Mouse (Mus musculus): ENCODE data around the gene Notch1. TPM values are rescaled to one million over a fixed set of nuclear protein-coding genes. Genes with fewer than 3 reads are reported as not detected.

The Notch1 gene
- polyA plus RNA-seq, 1 experiment from 2014 or later, result 13.3 TPM

GRCm38 (mm10) chr2:26539516-26539915 lies 23.1 kb upstream of the Notch1 start:
- Histone ChIP-seq H3K4me3 (ENCODE audit: low read length) (no peak overlapping the region), H3K36me3 (ENCODE audit: control insufficient read depth, insufficient read depth, low read length) (no peaks in the 10 kb centered on the region), H3K27ac (ENCODE audit: low read depth, low read length) (no peak overlapping the region), H3K9me3 (ENCODE audit: control insufficient read depth, low read length) (no peaks in the 10 kb centered on the region), H3K4me2 (ENCODE audit: low read length) (no peak overlapping the region), H3K9ac (ENCODE audit: low read depth, low read length) (no peak overlapping the region), H3K27me3 (replicated peaks; ENCODE audit: control insufficient read depth, insufficient read depth, low read length) (no peaks in the 10 kb centered on the region), H3K4me1 (ENCODE audit: control insufficient read depth, insufficient read depth, low read depth, low read length) (peaks cover 26% of the 10 kb centered on the region)
- ATAC-seq, result no peak
- WGBS, result 77% methylated on average over 2 of the region's 2 CpGs

DNA sequence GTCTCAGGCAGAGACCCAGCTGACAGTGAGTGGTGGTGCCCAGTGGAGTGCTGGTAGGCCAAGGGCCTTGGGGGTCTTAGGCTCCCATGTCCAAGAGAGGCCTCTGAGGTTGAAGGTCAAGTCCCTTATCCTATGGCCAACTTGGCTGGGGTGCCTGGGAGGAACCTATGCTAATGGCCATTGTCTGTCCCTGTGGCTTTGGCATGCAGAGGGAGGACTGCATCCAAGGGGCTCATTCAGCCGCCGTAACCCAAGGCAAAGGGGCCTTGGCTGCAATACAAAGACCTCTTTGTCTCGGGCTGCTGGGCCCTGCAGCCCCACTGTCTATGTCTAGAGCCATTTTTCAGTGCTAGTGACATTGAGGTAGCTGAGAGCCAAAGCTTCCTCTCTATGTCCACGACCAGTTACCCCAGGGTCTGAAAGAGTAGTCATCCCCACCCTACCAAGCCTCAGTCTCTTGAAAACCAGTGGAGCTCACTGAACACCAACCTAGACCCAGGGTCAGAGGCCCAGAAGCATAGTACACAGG lies 19.1 kb upstream of the Notch1 start:
- H3K9me3 ChIP-seq (ENCODE audit: control insufficient read depth, low read length), result no peaks in the 10 kb centered on the region
- H3K4me3 ChIP-seq (ENCODE audit: low read length), result no peak overlapping the region
- WGBS, result 26% methylated on average over 4 of the region's 4 CpGs
- H3K4me2 ChIP-seq (ENCODE audit: low read length), result no peak overlapping the region
- H3K9ac ChIP-seq (ENCODE audit: low read depth, low read length), result no peak overlapping the region
- H3K27ac ChIP-seq (ENCODE audit: low read depth, low read length), result peak overlapping the region; percentile 73
- peak; percentile 75 for ATAC-seq
- H3K27me3 ChIP-seq (replicated peaks; ENCODE audit: control insufficient read depth, insufficient read depth, low read length), result no peaks in the 10 kb centered on the region
- H3K4me1 ChIP-seq (ENCODE audit: control insufficient read depth, insufficient read depth, low read depth, low read length), result peaks cover 29% of the 10 kb centered on the region
- no peaks in the 10 kb centered on the region for H3K36me3 ChIP-seq (ENCODE audit: control insufficient read depth, insufficient read depth, low read length)

- Histone ChIP-seq H3K4me3 (ENCODE audit: low read length) (no peak overlapping the region), H3K9ac (ENCODE audit: low read depth, low read length) (no peak overlapping the region), H3K27ac (ENCODE audit: low read depth, low read length) (peak overlapping the region; percentile 73), H3K4me1 (ENCODE audit: control insufficient read depth, insufficient read depth, low read depth, low read length) (peaks cover 24% of the 10 kb centered on the region), H3K9me3 (ENCODE audit: control insufficient read depth, low read length) (no peaks in the 10 kb centered on the region), H3K4me2 (ENCODE audit: low read length) (no peak overlapping the region), H3K27me3 (replicated peaks; ENCODE audit: control insufficient read depth, insufficient read depth, low read length) (no peaks in the 10 kb centered on the region), H3K36me3 (ENCODE audit: control insufficient read depth, insufficient read depth, low read length) (no peaks in the 10 kb centered on the region)
- WGBS, result 26% methylated on average over 2 of the region's 2 CpGs
- ATAC-seq, result peak; percentile 52
Measured at GRCm38 (mm10) chr2:26534616-26535015, 18.2 kb upstream of the Notch1 start.

- 49% methylated on average over 3 of the region's 3 CpGs for WGBS
- no peaks in the 10 kb centered on the region for H3K36me3 ChIP-seq (ENCODE audit: control insufficient read depth, insufficient read depth, low read length)
Measured at GRCm38 (mm10) chr2:26534161-26534560, 17.7 kb upstream of the Notch1 start.

DNA sequence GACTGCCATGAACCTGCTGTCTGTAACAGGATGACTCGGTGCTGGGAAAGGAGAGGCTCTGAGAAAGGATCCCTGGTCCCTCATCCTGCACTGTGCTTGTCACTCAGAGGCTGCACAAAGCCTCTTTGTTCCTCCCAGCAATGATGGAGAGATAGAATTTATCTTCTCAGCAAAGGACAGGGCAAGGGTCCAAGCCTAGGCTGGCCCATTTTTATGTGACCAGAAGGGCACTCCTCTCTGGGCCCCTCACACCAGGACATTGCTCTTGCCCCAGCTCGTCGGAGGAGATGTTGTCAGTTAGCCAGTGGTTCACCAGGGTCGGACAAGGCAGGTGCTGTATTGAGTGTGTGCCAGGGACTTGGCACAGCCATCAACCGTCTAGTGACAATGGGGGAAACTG lies 16.8 kb upstream of the Notch1 start:
- Histone ChIP-seq H3K36me3 (ENCODE audit: control insufficient read depth, insufficient read depth, low read length) (no peaks in the 10 kb centered on the region), H3K4me1 (ENCODE audit: control insufficient read depth, insufficient read depth, low read depth, low read length) (peaks cover 24% of the 10 kb centered on the region), H3K9me3 (ENCODE audit: control insufficient read depth, low read length) (no peaks in the 10 kb centered on the region), H3K27ac (ENCODE audit: low read depth, low read length) (peak overlapping the region; percentile 73), H3K4me3 (ENCODE audit: low read length) (no peak overlapping the region), H3K4me2 (ENCODE audit: low read length) (no peak overlapping the region), H3K27me3 (replicated peaks; ENCODE audit: control insufficient read depth, insufficient read depth, low read length) (no peaks in the 10 kb centered on the region), H3K9ac (ENCODE audit: low read depth, low read length) (0 out of 2 replicates have a peak overlapping the region, but pooled peaks have one; percentile 4)
- 16% methylated on average over 5 of the region's 5 CpGs for WGBS
- ATAC-seq, result peak; percentile 64

More at GRCm38 (mm10) chr2:26534161-26534560, 17.7 kb upstream of the Notch1 start:
- Histone ChIP-seq H3K9me3 (ENCODE audit: control insufficient read depth, low read length) (no peaks in the 10 kb centered on the region), H3K9ac (ENCODE audit: low read depth, low read length) (no peak overlapping the region), H3K4me2 (ENCODE audit: low read length) (no peak overlapping the region), H3K27me3 (replicated peaks; ENCODE audit: control insufficient read depth, insufficient read depth, low read length) (no peaks in the 10 kb centered on the region), H3K4me3 (ENCODE audit: low read length) (no peak overlapping the region), H3K27ac (ENCODE audit: low read depth, low read length) (peak overlapping the region; percentile 73), H3K4me1 (ENCODE audit: control insufficient read depth, insufficient read depth, low read depth, low read length) (peaks cover 24% of the 10 kb centered on the region)
- ATAC-seq, result no peak

DNA sequence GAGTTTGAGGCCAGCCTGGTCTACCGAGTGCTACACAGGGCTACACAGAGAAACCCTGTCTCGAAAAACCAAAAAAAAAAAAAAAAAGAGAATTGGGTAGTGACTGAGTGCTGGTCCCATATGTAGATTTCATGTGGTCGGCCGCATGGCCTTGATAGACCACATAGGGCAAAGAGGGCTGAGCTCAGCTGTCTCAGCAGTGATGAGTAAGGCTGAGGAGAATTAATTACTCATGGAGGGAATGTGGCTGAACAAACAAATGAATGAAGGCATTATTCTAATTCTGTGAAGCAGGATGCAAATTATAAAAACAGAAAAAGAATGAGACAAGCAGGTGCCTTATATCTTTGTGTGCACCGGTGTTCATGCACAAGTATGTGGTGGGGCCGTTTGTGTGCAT lies 15.4 kb upstream of the Notch1 start:
- Histone ChIP-seq H3K9ac (ENCODE audit: low read depth, low read length) (no peak overlapping the region), H3K27ac (ENCODE audit: low read depth, low read length) (no peak overlapping the region), H3K4me1 (ENCODE audit: control insufficient read depth, insufficient read depth, low read depth, low read length) (peaks cover 24% of the 10 kb centered on the region), H3K36me3 (ENCODE audit: control insufficient read depth, insufficient read depth, low read length) (no peaks in the 10 kb centered on the region), H3K27me3 (replicated peaks; ENCODE audit: control insufficient read depth, insufficient read depth, low read length) (no peaks in the 10 kb centered on the region), H3K4me3 (ENCODE audit: low read length) (no peak overlapping the region), H3K9me3 (ENCODE audit: control insufficient read depth, low read length) (no peaks in the 10 kb centered on the region), H3K4me2 (ENCODE audit: low read length) (no peak overlapping the region)
- 49% methylated on average over 6 of the region's 6 CpGs for WGBS
- ATAC-seq, result no peak

- H3K36me3 ChIP-seq (ENCODE audit: control insufficient read depth, insufficient read depth, low read length), result no peaks in the 10 kb centered on the region
- no peaks in the 10 kb centered on the region for H3K9me3 ChIP-seq (ENCODE audit: control insufficient read depth, low read length)
- H3K27ac ChIP-seq (ENCODE audit: low read depth, low read length), result no peak overlapping the region
- no peaks in the 10 kb centered on the region for H3K27me3 ChIP-seq (replicated peaks; ENCODE audit: control insufficient read depth, insufficient read depth, low read length)
- peaks cover 19% of the 10 kb centered on the region for H3K4me1 ChIP-seq (ENCODE audit: control insufficient read depth, insufficient read depth, low read depth, low read length)
- H3K4me2 ChIP-seq (ENCODE audit: low read length), result no peak overlapping the region
- H3K9ac ChIP-seq (ENCODE audit: low read depth, low read length), result no peak overlapping the region
- ATAC-seq, result no peak
- no peak overlapping the region for H3K4me3 ChIP-seq (ENCODE audit: low read length)
- WGBS, result 74% methylated on average over 3 of the region's 3 CpGs
Measured at GRCm38 (mm10) chr2:26529881-26530280, 13.4 kb upstream of the Notch1 start.

DNA sequence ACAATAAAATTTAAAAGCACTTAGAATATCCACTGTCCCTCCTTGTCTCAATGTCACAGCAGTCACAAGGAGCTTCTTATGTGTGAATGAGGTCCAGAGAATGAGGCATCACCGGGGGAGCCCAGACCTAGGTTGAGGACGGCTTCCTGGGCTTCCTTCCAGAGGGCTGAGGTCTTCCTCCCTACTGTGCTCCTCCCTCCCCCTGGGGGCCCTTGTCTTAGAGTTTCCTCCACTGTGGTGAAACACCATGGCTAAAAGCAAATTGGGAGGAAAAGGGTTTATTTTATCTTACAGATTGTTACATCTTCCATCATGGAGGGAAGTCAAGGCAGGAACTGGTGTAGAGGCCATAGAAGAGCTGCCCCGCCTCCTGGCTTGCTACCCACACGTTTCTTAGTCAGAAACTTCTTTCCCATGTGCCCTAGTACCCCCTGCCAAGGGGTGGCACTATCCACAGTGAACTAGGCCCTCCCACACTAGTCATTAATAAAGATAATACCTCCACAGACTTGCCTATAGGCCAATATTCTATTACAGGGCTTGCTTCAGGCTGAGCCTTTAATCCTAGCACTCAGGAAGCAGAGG lies 12.8 kb upstream of the Notch1 start:
- Histone ChIP-seq H3K27ac (ENCODE audit: low read depth, low read length) (no peak overlapping the region), H3K4me1 (ENCODE audit: control insufficient read depth, insufficient read depth, low read depth, low read length) (peaks cover 13% of the 10 kb centered on the region), H3K4me2 (ENCODE audit: low read length) (no peak overlapping the region), H3K4me3 (ENCODE audit: low read length) (no peak overlapping the region), H3K9me3 (ENCODE audit: control insufficient read depth, low read length) (no peaks in the 10 kb centered on the region), H3K27me3 (replicated peaks; ENCODE audit: control insufficient read depth, insufficient read depth, low read length) (no peaks in the 10 kb centered on the region), H3K36me3 (ENCODE audit: control insufficient read depth, insufficient read depth, low read length) (no peaks in the 10 kb centered on the region), H3K9ac (ENCODE audit: low read depth, low read length) (no peak overlapping the region)
- no peak for ATAC-seq
- 54% methylated on average over 4 of the region's 4 CpGs for WGBS

DNA sequence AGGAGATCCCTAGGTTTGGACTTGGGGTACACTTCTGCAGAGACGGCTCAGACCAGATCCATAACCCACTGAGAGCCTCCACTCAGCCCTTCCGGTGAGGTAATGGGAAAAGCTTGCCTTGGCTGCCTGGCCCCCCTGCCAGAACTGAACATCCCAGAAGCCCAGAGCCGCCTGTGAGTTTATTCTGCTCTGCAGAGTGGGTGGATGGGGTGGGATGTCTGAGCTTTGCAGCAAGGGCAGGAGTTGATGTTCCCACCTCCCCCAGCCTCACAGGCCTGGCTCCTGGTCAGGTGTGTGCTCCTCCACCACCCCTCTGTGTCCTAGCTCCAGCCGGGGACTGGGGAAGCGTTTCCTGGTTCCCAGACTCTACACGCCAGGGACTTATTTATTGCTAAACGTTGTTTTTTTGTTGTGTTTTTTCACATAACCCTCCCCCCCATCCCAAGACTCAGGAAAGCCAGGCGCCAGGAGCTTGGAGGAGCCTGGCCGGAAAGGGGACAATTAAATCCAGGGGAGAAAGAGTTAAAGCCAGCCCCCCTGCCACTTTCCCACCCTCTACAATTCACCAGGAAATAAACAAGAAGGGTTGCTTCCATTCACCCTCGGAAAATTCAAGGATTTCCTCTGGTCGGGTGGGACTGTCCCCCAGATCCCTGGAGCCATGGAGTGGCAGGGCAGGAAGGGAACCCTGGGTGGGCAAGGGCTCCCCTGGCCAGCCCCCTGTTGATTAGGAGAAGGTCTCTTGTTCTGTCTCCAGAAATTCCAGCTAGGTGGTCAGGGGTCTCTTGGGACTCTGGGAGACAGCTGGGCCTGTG lies 10.2 kb upstream of the Notch1 start:
- Histone ChIP-seq H3K9me3 (ENCODE audit: control insufficient read depth, low read length) (no peaks in the 10 kb centered on the region), H3K4me1 (ENCODE audit: control insufficient read depth, insufficient read depth, low read depth, low read length) (no peaks in the 10 kb centered on the region), H3K36me3 (ENCODE audit: control insufficient read depth, insufficient read depth, low read length) (no peaks in the 10 kb centered on the region), H3K4me2 (ENCODE audit: low read length) (no peak overlapping the region), H3K4me3 (ENCODE audit: low read length) (no peak overlapping the region), H3K27ac (ENCODE audit: low read depth, low read length) (no peak overlapping the region), H3K27me3 (replicated peaks; ENCODE audit: control insufficient read depth, insufficient read depth, low read length) (no peaks in the 10 kb centered on the region), H3K9ac (ENCODE audit: low read depth, low read length) (no peak overlapping the region)
- no peak for ATAC-seq
- 53% methylated on average over 11 of the region's 11 CpGs for WGBS

Data from hindbrain, embryonic 16.5 days (tissue).